Mouse (Mus musculus) brain, embryonic 14.5 days (tissue): ENCODE measurements at regions not wholly inside any gene's neighbourhood (a gene's known extent, or its start where the extent isn't known, plus 50 kb on each side); places are given as distances from the start of the nearest gene placed in this dataset.

Source experiments
- DNase-seq: peaks from one replicate; pipeline ENCODE4 v3.0.0-alpha.2; 2011; ENCODE audit warnings: low read depth
- CTCF ChIP-seq: fragments of 200-500 bp; IDR thresholded peaks from 2 replicates; pipeline ENCODE4 v1.5.1; 2012; ENCODE audit warnings: inconsistent platforms, mild to moderate bottlenecking, moderate library complexity, borderline replicate concordance; ENCODE audit not compliant: insufficient read depth, insufficient read length; ENCODE audit errors: extremely low read depth
- POLR2A ChIP-seq: fragments of 200-500 bp; IDR thresholded peaks from 2 replicates; pipeline ENCODE4 v1.6.1; 2012; ENCODE audit warnings: mild to moderate bottlenecking, inconsistent platforms, borderline replicate concordance; ENCODE audit not compliant: poor library complexity, insufficient read depth, insufficient read length, severe bottlenecking; ENCODE audit errors: extremely low read depth

- no peak for TF ChIP-seq CTCF
- TF ChIP-seq POLR2A = no peak
- no peak for DNase-seq
These were observed 69.9 kb downstream of the Atp6v1g3 start for GRCm38 (mm10) chr1:138343451-138343850.

- TF ChIP-seq POLR2A (no peak), CTCF (no peak)
- DNase-seq = no peak
These were observed 71.4 kb downstream of the Atp6v1g3 start for GRCm38 (mm10) chr1:138344920-138345319.

GRCm38 (mm10) chr1:138345992-138346391, 72.5 kb downstream of the Atp6v1g3 start:
- no peak for TF ChIP-seq POLR2A
- no peak for TF ChIP-seq CTCF
- peak; percentile 91 for DNase-seq

- TF ChIP-seq POLR2A = no peak
- TF ChIP-seq CTCF = no peak
- DNase-seq = no peak
These were observed 73.4 kb downstream of the Atp6v1g3 start for GRCm38 (mm10) chr1:138346904-138347303.

GRCm38 (mm10) chr1:138348447-138348846, 74.9 kb downstream of the Atp6v1g3 start:
- DNase-seq = peak; percentile 38
- no peak for TF ChIP-seq CTCF
- TF ChIP-seq POLR2A = no peak

GRCm38 (mm10) chr1:138349099-138349498, 75.6 kb downstream of the Atp6v1g3 start:
- TF ChIP-seq CTCF (no peak), POLR2A (no peak)
- no peak for DNase-seq

GRCm38 (mm10) chr1:138356407-138356806, 82.9 kb downstream of the Atp6v1g3 start:
- no peak for DNase-seq
- TF ChIP-seq CTCF = no peak
- TF ChIP-seq POLR2A = no peak

- DNase-seq = peak; percentile 73
- no peak for TF ChIP-seq CTCF
These were observed 89.3 kb downstream of the Atp6v1g3 start for GRCm38 (mm10) chr1:138362684-138363472.

- DNase-seq = no peak
- TF ChIP-seq POLR2A (no peak), CTCF (no peak)
These were observed 96.5 kb downstream of the Atp6v1g3 start for GRCm38 (mm10) chr1:138369953-138370482.

GRCm38 (mm10) chr1:138371474-138371873, 97.9 kb downstream of the Atp6v1g3 start:
- no peak for DNase-seq
- no peak for TF ChIP-seq POLR2A
- TF ChIP-seq CTCF = no peak

- no peak for DNase-seq
- TF ChIP-seq CTCF (no peak), POLR2A (no peak)
These were observed 110.6 kb downstream of the Atp6v1g3 start for GRCm38 (mm10) chr1:138384146-138384545.
